Mouse (Mus musculus) erythroblast, adult 5-6 weeks (primary cell): Measurements from ENCODE around the gene Pax3. TPM values are rescaled to one million over a fixed set of nuclear protein-coding genes. Genes with fewer than 3 reads are reported as not detected.

Experiments used
- ATAC-seq: replicated peaks from 2 replicates; pipeline ENCODE4 v1.8.0; 2016; ENCODE audit warnings: moderate number of reproducible peaks, mild to moderate bottlenecking, moderate TSS enrichment, inconsistent platforms; ENCODE audit not compliant: poor library complexity, low FRiP score, severe bottlenecking
- total RNA-seq, 2 experiments: library from RNA; stranded (forward) in 1 of 2; stranded (reverse) in 1 of 2; fragments of 150-400 nt in 1 of 2; fragments of 200-764, 138-1000 nt in 1 of 2; gene quantifications; 2 replicates each; pipeline versions ENCODE4 v1.2.3 to v1.2.4; 2015 to 2017; ENCODE audit warnings: low replicate concordance in 2 of 2

The Pax3 gene
- total RNA-seq, 2 experiments from 2014 or later, result not detected

- no peak for ATAC-seq
Observed at GRCm38 (mm10) chr1:78119899-78120560, 76.9 kb downstream of the Pax3 start.

GRCm38 (mm10) chr1:78116046-78116445 is 80.9 kb downstream of the Pax3 start:
- ATAC-seq, result no peak

GRCm38 (mm10) chr1:78110311-78110710 is 86.6 kb downstream of the Pax3 start:
- ATAC-seq, result no peak

- no peak for ATAC-seq
Observed at GRCm38 (mm10) chr1:78103511-78103910, 93.4 kb downstream of the Pax3 start.

- ATAC-seq, result no peak
Observed at GRCm38 (mm10) chr1:78093619-78094018, 103.3 kb downstream of the Pax3 start.

- ATAC-seq, result no peak
Observed at GRCm38 (mm10) chr1:78088646-78089045, 108.3 kb downstream of the Pax3 start.

- no peak for ATAC-seq
Observed at GRCm38 (mm10) chr1:78081761-78082160, 115.2 kb downstream of the Pax3 start.

GRCm38 (mm10) chr1:78060850-78061249 is 136.1 kb downstream of the Pax3 start:
- ATAC-seq, result no peak

- no peak for ATAC-seq
Observed at GRCm38 (mm10) chr1:78057939-78058338, 139.0 kb downstream of the Pax3 start.

GRCm38 (mm10) chr1:78053677-78054076 is 143.3 kb downstream of the Pax3 start:
- ATAC-seq, result no peak

Other genes with a start within 250 kb of the Pax3 start
- not detected in 2 replicates for gene Sgpp2, start 113.2 kb upstream of the Pax3 start, total RNA-seq (2015; ENCODE audit: low replicate concordance)
- not detected in 2 replicates for gene Sgpp2, start 113.2 kb upstream of the Pax3 start, total RNA-seq (2017; ENCODE audit: low replicate concordance)